Mouse (Mus musculus): ENCODE results near the gene Phf21a. TPM values are rescaled to one million over a fixed set of nuclear protein-coding genes. Genes with fewer than 3 reads are reported as not detected.
A peak's percentile ranks its signal among the peaks of the same experiment; 100 is the strongest.

The Phf21a gene
- polyA plus RNA-seq, 1 experiment from 2014 or later, result 38.3 TPM

DNA sequence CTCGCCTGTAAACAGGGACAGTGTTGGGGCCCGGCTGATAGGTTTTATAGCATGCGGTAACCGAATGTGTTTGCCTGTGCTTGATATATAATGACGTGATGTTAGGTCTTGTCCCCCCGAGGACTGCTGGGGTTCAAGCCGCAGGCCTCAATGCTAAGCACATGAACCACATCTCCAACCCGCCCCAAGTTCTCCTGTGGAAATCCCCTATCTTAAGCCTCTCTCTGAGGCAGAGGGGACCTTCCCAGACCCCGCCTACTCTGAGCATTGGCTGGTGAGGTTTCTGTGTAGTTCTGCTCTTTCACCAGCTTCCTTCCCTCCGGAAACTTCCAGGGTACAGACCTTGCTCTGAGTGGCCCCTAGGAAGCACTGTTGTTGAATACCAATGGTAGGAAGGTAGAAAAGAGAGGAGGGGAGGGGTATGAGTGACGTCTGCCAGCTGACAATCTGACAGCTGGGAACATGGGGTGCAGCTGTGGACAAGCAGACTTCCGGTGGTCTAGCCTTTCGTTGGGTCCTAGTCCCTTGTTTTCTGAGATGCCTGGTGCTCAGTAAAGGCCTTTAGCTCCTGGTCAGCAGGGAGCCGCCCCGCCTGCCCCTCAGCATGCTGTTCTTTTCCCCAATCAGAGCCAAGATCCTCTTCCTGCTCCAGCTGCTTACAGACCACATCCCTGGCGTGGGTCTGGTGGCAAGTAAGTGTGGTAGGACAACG, 287.0 kb downstream of the Phf21a start:
- Histone ChIP-seq H3K4me3 (no peak overlapping the region), H3K36me3 (replicated peaks) (peaks cover 77% of the 10 kb centered on the region)
- WGBS, result 82% methylated on average over 17 of the region's 17 CpGs

GRCm38 (mm10) chr2:92380495-92381050, 287.7 kb downstream of the Phf21a start:
- no peaks in the 10 kb centered on the region for H3K9me3 ChIP-seq
- peaks cover 26% of the 10 kb centered on the region for H3K4me1 ChIP-seq
- no peak for DNase-seq (ENCODE audit: extremely low spot score, low spot score)
- H3K4me3 ChIP-seq, result no peak overlapping the region
- H3K36me3 ChIP-seq (replicated peaks), result peaks cover 83% of the 10 kb centered on the region
- WGBS, result 84% methylated on average over 6 of the region's 6 CpGs
- peak overlapping the region; percentile 17; the same call in 1 of the 2 replicates for H3K27ac ChIP-seq
- no peaks in the 10 kb centered on the region for H3K27me3 ChIP-seq (ENCODE audit: poor library complexity, severe bottlenecking)

More for the DNA sequence above, 287.0 kb downstream of the Phf21a start:
- no peaks in the 10 kb centered on the region for H3K9me3 ChIP-seq
- H3K4me1 ChIP-seq, result peaks cover 28% of the 10 kb centered on the region
- no peak overlapping the region for H3K27ac ChIP-seq
- DNase-seq (ENCODE audit: extremely low spot score, low spot score), result no peak
- H3K27me3 ChIP-seq (ENCODE audit: poor library complexity, severe bottlenecking), result no peaks in the 10 kb centered on the region

- no peak overlapping the region for H3K27ac ChIP-seq
- WGBS, result 86% methylated on average over 5 of the region's 5 CpGs
These were observed 288.2 kb downstream of the Phf21a start for GRCm38 (mm10) chr2:92381161-92381560.

GRCm38 (mm10) chr2:92381901-92382588, 289.1 kb downstream of the Phf21a start, which contains the start of gene 1700029I15Rik:
1700029I15Rik (plus strand) TSS chr2:92382538.
- WGBS, result 86% methylated on average over 5 of the region's 5 CpGs
- no peak within 1 kb of the TSS for H3K27ac ChIP-seq
- H3K4me1 ChIP-seq, result peaks cover 16% of the 10 kb centered on the region; the same call in 1 of the 2 replicates
- peaks cover 98% of the 10 kb centered on the region for H3K36me3 ChIP-seq (replicated peaks)
- DNase-seq (ENCODE audit: extremely low spot score, low spot score), result no peak
- H3K4me3 ChIP-seq, result no peak within 1 kb of the TSS
- H3K27me3 ChIP-seq (ENCODE audit: poor library complexity, severe bottlenecking), result no peaks in the 10 kb centered on the region
- H3K9me3 ChIP-seq, result no peaks in the 10 kb centered on the region

More at GRCm38 (mm10) chr2:92381161-92381560, 288.2 kb downstream of the Phf21a start:
- H3K36me3 ChIP-seq (replicated peaks), result peaks cover 89% of the 10 kb centered on the region
- no peaks in the 10 kb centered on the region for H3K27me3 ChIP-seq (ENCODE audit: poor library complexity, severe bottlenecking)
- DNase-seq (ENCODE audit: extremely low spot score, low spot score), result no peak
- H3K4me1 ChIP-seq, result peaks cover 20% of the 10 kb centered on the region
- H3K4me3 ChIP-seq, result no peak overlapping the region
- no peaks in the 10 kb centered on the region for H3K9me3 ChIP-seq

DNA sequence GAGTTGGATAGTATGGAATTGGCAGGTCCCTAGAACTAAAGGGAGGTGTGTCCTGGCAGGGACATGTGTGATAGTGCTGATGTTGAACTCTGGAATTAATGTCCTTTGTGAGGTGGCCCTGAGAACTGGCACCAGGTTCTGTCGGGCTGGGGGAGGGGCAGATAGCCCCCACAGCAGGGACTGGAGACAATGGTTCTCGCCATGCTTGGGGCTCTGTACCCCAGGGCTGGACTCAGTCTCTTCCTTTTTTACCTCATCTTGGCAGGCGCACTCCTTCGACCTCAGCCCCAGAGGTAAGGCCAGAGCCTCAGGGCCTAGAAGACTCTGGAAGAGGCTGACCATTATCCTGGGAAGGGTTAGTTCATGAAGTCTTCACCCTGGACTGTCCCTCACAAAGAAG, 289.8 kb downstream of the Phf21a start:
- Histone ChIP-seq H3K9me3 (no peaks in the 10 kb centered on the region), H3K36me3 (replicated peaks) (peaks cover 100% of the 10 kb centered on the region), H3K4me1 (peaks cover 23% of the 10 kb centered on the region), H3K27me3 (ENCODE audit: poor library complexity, severe bottlenecking) (no peaks in the 10 kb centered on the region), H3K27ac (no peak overlapping the region), H3K4me3 (no peak overlapping the region)
- DNase-seq (ENCODE audit: extremely low spot score, low spot score), result no peak
- 86% methylated on average over 4 of the region's 4 CpGs for WGBS

- Histone ChIP-seq H3K4me3 (no peak overlapping the region), H3K36me3 (replicated peaks) (peaks cover 92% of the 10 kb centered on the region), H3K9me3 (no peaks in the 10 kb centered on the region), H3K27me3 (ENCODE audit: poor library complexity, severe bottlenecking) (no peaks in the 10 kb centered on the region), H3K4me1 (peaks cover 36% of the 10 kb centered on the region), H3K27ac (no peak overlapping the region)
- WGBS, result 85% methylated on average over 4 of the region's 4 CpGs
- DNase-seq (ENCODE audit: extremely low spot score, low spot score), result no peak
These were observed 291.2 kb downstream of the Phf21a start for GRCm38 (mm10) chr2:92384101-92384500.

- Histone ChIP-seq H3K4me3 (no peak overlapping the region), H3K27me3 (ENCODE audit: poor library complexity, severe bottlenecking) (no peaks in the 10 kb centered on the region), H3K27ac (no peak overlapping the region), H3K9me3 (no peaks in the 10 kb centered on the region), H3K36me3 (replicated peaks) (peaks cover 82% of the 10 kb centered on the region), H3K4me1 (peaks cover 49% of the 10 kb centered on the region)
- no peak for DNase-seq (ENCODE audit: extremely low spot score, low spot score)
- WGBS, result 89% methylated on average over 22 of the region's 22 CpGs
These were observed 292.5 kb downstream of the Phf21a start for GRCm38 (mm10) chr2:92385113-92386051.

- Histone ChIP-seq H3K36me3 (replicated peaks) (peaks cover 68% of the 10 kb centered on the region), H3K4me1 (peaks cover 56% of the 10 kb centered on the region), H3K27me3 (ENCODE audit: poor library complexity, severe bottlenecking) (no peaks in the 10 kb centered on the region), H3K9me3 (no peaks in the 10 kb centered on the region), H3K4me3 (peak overlapping the region; percentile 90; the same call in 1 of the 2 replicates), H3K27ac (peak overlapping the region; percentile 89; the same call in 1 of the 2 replicates)
- WGBS, result 89% methylated on average over 30 of the region's 30 CpGs
- DNase-seq (ENCODE audit: extremely low spot score, low spot score), result no peak
These were observed 294.1 kb downstream of the Phf21a start for GRCm38 (mm10) chr2:92386821-92387570.

- 81% methylated on average over 4 of the region's 4 CpGs for WGBS
- H3K4me3 ChIP-seq, result peak overlapping the region; percentile 90
These were observed 294.7 kb downstream of the Phf21a start for GRCm38 (mm10) chr2:92387646-92388045.

GRCm38 (mm10) chr2:92388081-92388517, 295.2 kb downstream of the Phf21a start:
- DNase-seq (ENCODE audit: extremely low spot score, low spot score), result no peak
- H3K27me3 ChIP-seq (ENCODE audit: poor library complexity, severe bottlenecking), result peaks cover 8% of the 10 kb centered on the region; the same call in 1 of the 2 replicates
- H3K27ac ChIP-seq, result peak overlapping the region; percentile 89
- H3K36me3 ChIP-seq (replicated peaks), result peaks cover 57% of the 10 kb centered on the region
- H3K4me3 ChIP-seq, result peak overlapping the region; percentile 90
- peaks cover 67% of the 10 kb centered on the region for H3K4me1 ChIP-seq
- H3K9me3 ChIP-seq, result no peaks in the 10 kb centered on the region
- WGBS, result 69% methylated on average over 3 of the region's 3 CpGs

More at GRCm38 (mm10) chr2:92387646-92388045, 294.7 kb downstream of the Phf21a start:
- Histone ChIP-seq H3K27me3 (ENCODE audit: poor library complexity, severe bottlenecking) (0 out of 2 replicates have a peak, but pooled peaks cover 4% of the 10 kb centered on the region), H3K4me1 (peaks cover 63% of the 10 kb centered on the region), H3K27ac (peak overlapping the region; percentile 89; the same call in 1 of the 2 replicates), H3K9me3 (no peaks in the 10 kb centered on the region), H3K36me3 (replicated peaks) (peaks cover 61% of the 10 kb centered on the region)
- DNase-seq (ENCODE audit: extremely low spot score, low spot score), result no peak

GRCm38 (mm10) chr2:92388891-92389641, 296.1 kb downstream of the Phf21a start:
- peak overlapping the region; percentile 89 for H3K27ac ChIP-seq
- WGBS, result under 1% methylated on average over 60 of the region's 62 CpGs
- H3K4me3 ChIP-seq, result peak overlapping the region; percentile 90
- peaks cover 68% of the 10 kb centered on the region for H3K4me1 ChIP-seq
- DNase-seq (ENCODE audit: extremely low spot score, low spot score), result peak; percentile 98
- H3K36me3 ChIP-seq (replicated peaks), result peaks cover 47% of the 10 kb centered on the region
- no peaks in the 10 kb centered on the region for H3K9me3 ChIP-seq
- peaks cover 14% of the 10 kb centered on the region for H3K27me3 ChIP-seq (ENCODE audit: poor library complexity, severe bottlenecking)
